Mouse (Mus musculus): ENCODE measurements around the gene Mthfd1l. TPM values are rescaled to one million over a fixed set of nuclear protein-coding genes. Genes with fewer than 3 reads are reported as not detected.

The Mthfd1l gene
- total and polyA plus RNA-seq, 3 experiments: 53.4 to 237 (median 89.6) TPM

- H3K27me3 ChIP-seq (ENCODE audit: insufficient read depth, low read length): peaks cover 9% of the 10 kb centered on the region; the same call in 1 of the 2 replicates
- TF ChIP-seq POLR2AphosphoS5 (IDR thresholded peaks at IDR 0.05; ENCODE audit: insufficient replicate concordance, low read depth, low read length): no peak
- no peak for TF ChIP-seq CTCF (IDR thresholded peaks at IDR 0.05; ENCODE audit: low read depth, low read length)
- TF ChIP-seq GATA1 (IDR thresholded peaks at IDR 0.05; ENCODE audit: borderline replicate concordance, low read length): no peak
- no peak for TF ChIP-seq GATA2 (IDR thresholded peaks at IDR 0.05; ENCODE audit: borderline replicate concordance, low read depth, low read length)
- TF ChIP-seq TAL1 (conservative IDR thresholded peaks at IDR 0.05; ENCODE audit: low read depth, low read length): no peak
- DNase-seq (ENCODE audit: low spot score) (no peak), ATAC-seq (ENCODE audit: extremely low read depth, insufficient number of reproducible peaks, low FRiP score, poor library complexity, severe bottlenecking) (no peak)
- no peak overlapping the region for H3K4me3 ChIP-seq (ENCODE audit: low read depth, low read length)
- H3K36me3 ChIP-seq (replicated peaks): no peaks in the 10 kb centered on the region
- no peaks in the 10 kb centered on the region for H3K4me1 ChIP-seq (ENCODE audit: insufficient read depth, low read depth, low read length)
- no peaks in the 10 kb centered on the region for H3K9me3 ChIP-seq (replicated peaks)
Measured at GRCm38 (mm10) chr10:3940596-3940975, 32.3 kb upstream of the Mthfd1l start.

DNA sequence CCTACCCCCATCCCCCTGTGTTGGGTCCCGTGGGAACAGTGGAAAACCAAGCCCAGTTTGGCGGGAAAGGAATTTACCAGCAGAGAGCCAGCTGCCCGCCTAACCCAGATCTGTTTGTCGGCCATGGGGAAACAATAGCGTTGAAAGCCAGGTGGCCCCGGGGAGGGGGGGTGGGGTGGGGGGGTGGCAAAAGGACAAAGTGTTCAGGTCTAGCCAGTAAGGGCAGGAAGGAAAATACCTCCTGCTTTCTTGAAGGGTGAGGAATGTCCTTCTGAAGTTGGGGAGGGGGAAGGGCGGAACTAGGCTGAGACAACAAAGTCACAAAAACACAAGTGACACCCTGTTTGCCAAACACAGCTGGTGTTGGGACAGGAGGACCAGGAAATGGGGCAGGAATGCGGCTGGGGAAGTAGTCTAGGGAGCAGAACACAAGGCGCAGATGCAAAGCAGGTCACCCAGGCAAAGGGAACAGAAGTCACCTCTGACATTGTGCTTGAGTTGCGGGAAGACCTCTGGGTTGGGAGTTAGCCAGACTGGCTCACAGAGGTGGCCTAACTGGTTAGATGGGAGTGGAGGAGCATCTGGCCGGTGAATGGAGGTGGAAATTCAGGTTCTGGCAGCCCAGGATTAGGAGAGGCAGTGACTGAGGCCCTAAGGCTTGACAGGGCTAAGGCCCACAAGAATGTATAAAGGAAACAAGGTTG lies 31.7 kb upstream of the Mthfd1l start:
- no peak for ATAC-seq (ENCODE audit: extremely low read depth, insufficient number of reproducible peaks, low FRiP score, poor library complexity, severe bottlenecking)
- Histone ChIP-seq H3K4me3 (ENCODE audit: low read depth, low read length) (no peak overlapping the region), H3K9me3 (replicated peaks) (no peaks in the 10 kb centered on the region), H3K4me1 (ENCODE audit: insufficient read depth, low read depth, low read length) (no peaks in the 10 kb centered on the region), H3K27me3 (ENCODE audit: insufficient read depth, low read length) (peaks cover 9% of the 10 kb centered on the region; the same call in 1 of the 2 replicates), H3K36me3 (replicated peaks) (no peaks in the 10 kb centered on the region)
- DNase-seq (ENCODE audit: low spot score): no peak
- TF ChIP-seq POLR2AphosphoS5 (IDR thresholded peaks at IDR 0.05; ENCODE audit: insufficient replicate concordance, low read depth, low read length): no peak
- no peak for TF ChIP-seq CTCF (IDR thresholded peaks at IDR 0.05; ENCODE audit: low read depth, low read length)
- TF ChIP-seq GATA1 (IDR thresholded peaks at IDR 0.05; ENCODE audit: borderline replicate concordance, low read length): no peak
- no peak for TF ChIP-seq GATA2 (IDR thresholded peaks at IDR 0.05; ENCODE audit: borderline replicate concordance, low read depth, low read length)

DNA sequence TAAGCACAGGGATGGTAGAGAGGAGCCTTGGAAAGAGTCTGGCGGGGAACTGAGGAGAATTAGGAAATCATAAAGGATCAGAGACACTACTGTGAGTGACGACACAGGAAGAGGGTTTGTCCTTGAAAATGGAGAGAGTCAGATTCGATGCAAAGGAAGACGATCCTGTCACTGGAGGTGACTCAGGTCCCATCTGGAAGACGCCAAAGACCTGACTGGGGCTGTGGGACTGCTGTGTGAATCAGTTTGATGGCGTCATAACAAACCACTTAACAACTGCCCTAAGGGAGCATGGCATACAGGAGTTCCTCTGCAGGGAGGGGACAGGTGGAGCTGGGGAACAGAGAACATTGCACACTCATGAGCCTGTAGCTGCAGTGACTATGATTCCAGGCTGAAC lies 30.6 kb upstream of the Mthfd1l start:
- H3K4me3 ChIP-seq (ENCODE audit: low read depth, low read length): no peak overlapping the region
- DNase-seq (ENCODE audit: low spot score) (no peak), ATAC-seq (ENCODE audit: extremely low read depth, insufficient number of reproducible peaks, low FRiP score, poor library complexity, severe bottlenecking) (no peak)
- TF ChIP-seq TAL1 (conservative IDR thresholded peaks at IDR 0.05; ENCODE audit: low read depth, low read length) (no peak), CTCF (IDR thresholded peaks at IDR 0.05; ENCODE audit: low read depth, low read length) (no peak), GATA2 (IDR thresholded peaks at IDR 0.05; ENCODE audit: borderline replicate concordance, low read depth, low read length) (no peak), POLR2AphosphoS5 (IDR thresholded peaks at IDR 0.05; ENCODE audit: insufficient replicate concordance, low read depth, low read length) (no peak), GATA1 (IDR thresholded peaks at IDR 0.05; ENCODE audit: borderline replicate concordance, low read length) (no peak)
- H3K4me1 ChIP-seq (ENCODE audit: insufficient read depth, low read depth, low read length): no peaks in the 10 kb centered on the region
- H3K27me3 ChIP-seq (ENCODE audit: insufficient read depth, low read length): peaks cover 9% of the 10 kb centered on the region; the same call in 1 of the 2 replicates
- H3K36me3 ChIP-seq (replicated peaks): no peaks in the 10 kb centered on the region
- no peaks in the 10 kb centered on the region for H3K9me3 ChIP-seq (replicated peaks)

- TF ChIP-seq GATA1 (IDR thresholded peaks at IDR 0.05; ENCODE audit: borderline replicate concordance, low read length) (no peak), GATA2 (IDR thresholded peaks at IDR 0.05; ENCODE audit: borderline replicate concordance, low read depth, low read length) (no peak), POLR2AphosphoS5 (IDR thresholded peaks at IDR 0.05; ENCODE audit: insufficient replicate concordance, low read depth, low read length) (no peak), TAL1 (conservative IDR thresholded peaks at IDR 0.05; ENCODE audit: low read depth, low read length) (no peak), CTCF (IDR thresholded peaks at IDR 0.05; ENCODE audit: low read depth, low read length) (peak; percentile 30; the same call in 1 of the 2 replicates)
- no peaks in the 10 kb centered on the region for H3K9me3 ChIP-seq (replicated peaks)
- ATAC-seq (ENCODE audit: extremely low read depth, insufficient number of reproducible peaks, low FRiP score, poor library complexity, severe bottlenecking) (peak; percentile 45; the same call in 1 of the 2 replicates), DNase-seq (ENCODE audit: low spot score) (peak; percentile 21)
- H3K4me1 ChIP-seq (ENCODE audit: insufficient read depth, low read depth, low read length): no peaks in the 10 kb centered on the region
- peaks cover 10% of the 10 kb centered on the region; the same call in 1 of the 2 replicates for H3K27me3 ChIP-seq (ENCODE audit: insufficient read depth, low read length)
- no peaks in the 10 kb centered on the region for H3K36me3 ChIP-seq (replicated peaks)
- H3K4me3 ChIP-seq (ENCODE audit: low read depth, low read length): no peak overlapping the region
Measured at GRCm38 (mm10) chr10:3943492-3944395, 29.2 kb upstream of the Mthfd1l start.

DNA sequence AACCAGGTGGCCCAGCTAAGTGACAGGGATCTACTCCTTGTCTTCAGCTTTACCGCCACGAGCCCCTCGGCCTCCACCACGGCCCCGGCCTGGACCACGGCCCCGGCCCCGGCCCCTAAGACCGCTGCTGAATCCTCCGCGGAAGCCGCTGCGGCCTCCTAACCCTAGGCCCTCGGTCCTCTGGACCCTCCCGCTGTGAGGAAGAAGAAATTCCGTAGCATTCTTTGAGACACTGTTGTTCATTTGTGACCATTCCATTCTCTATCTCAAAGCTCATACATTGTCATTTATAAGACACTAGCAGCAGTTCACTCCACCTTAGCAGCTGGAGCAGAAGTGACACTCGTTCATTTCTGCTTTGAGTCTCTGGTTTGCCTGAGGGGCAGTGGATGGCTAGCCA lies 26.0 kb upstream of the Mthfd1l start:
- Histone ChIP-seq H3K4me3 (ENCODE audit: low read depth, low read length) (no peak overlapping the region), H3K27me3 (ENCODE audit: insufficient read depth, low read length) (peaks cover 7% of the 10 kb centered on the region; the same call in 1 of the 2 replicates), H3K36me3 (replicated peaks) (no peaks in the 10 kb centered on the region), H3K4me1 (ENCODE audit: insufficient read depth, low read depth, low read length) (no peaks in the 10 kb centered on the region), H3K9me3 (replicated peaks) (no peaks in the 10 kb centered on the region)
- ATAC-seq (ENCODE audit: extremely low read depth, insufficient number of reproducible peaks, low FRiP score, poor library complexity, severe bottlenecking) (no peak), DNase-seq (ENCODE audit: low spot score) (no peak)
- TF ChIP-seq POLR2AphosphoS5 (IDR thresholded peaks at IDR 0.05; ENCODE audit: insufficient replicate concordance, low read depth, low read length) (no peak), TAL1 (conservative IDR thresholded peaks at IDR 0.05; ENCODE audit: low read depth, low read length) (no peak), GATA2 (IDR thresholded peaks at IDR 0.05; ENCODE audit: borderline replicate concordance, low read depth, low read length) (no peak), CTCF (IDR thresholded peaks at IDR 0.05; ENCODE audit: low read depth, low read length) (no peak), GATA1 (IDR thresholded peaks at IDR 0.05; ENCODE audit: borderline replicate concordance, low read length) (no peak)

DNA sequence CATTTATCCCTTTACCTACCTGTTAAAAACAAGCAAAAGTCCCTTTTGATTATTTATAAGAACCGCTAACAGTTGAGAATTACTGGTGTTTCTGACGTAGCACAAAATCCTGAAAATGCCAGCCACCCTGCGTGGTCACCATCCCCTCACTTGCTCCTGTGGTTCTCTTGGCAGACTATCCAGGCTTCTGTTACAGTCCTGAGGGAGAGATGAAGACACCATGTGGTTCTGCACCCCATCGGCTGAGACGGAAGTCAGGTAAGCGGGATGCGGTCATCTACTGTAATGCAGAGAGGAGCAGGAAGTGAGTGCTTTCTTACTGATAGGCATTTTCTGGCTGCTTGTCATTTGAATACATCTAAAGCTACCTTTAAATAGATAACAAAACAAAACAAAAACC lies 25.6 kb upstream of the Mthfd1l start:
- H3K4me1 ChIP-seq (ENCODE audit: insufficient read depth, low read depth, low read length): no peaks in the 10 kb centered on the region
- no peak overlapping the region for H3K4me3 ChIP-seq (ENCODE audit: low read depth, low read length)
- no peaks in the 10 kb centered on the region for H3K36me3 ChIP-seq (replicated peaks)
- DNase-seq (ENCODE audit: low spot score) (no peak), ATAC-seq (ENCODE audit: extremely low read depth, insufficient number of reproducible peaks, low FRiP score, poor library complexity, severe bottlenecking) (no peak)
- TF ChIP-seq CTCF (IDR thresholded peaks at IDR 0.05; ENCODE audit: low read depth, low read length) (no peak), TAL1 (conservative IDR thresholded peaks at IDR 0.05; ENCODE audit: low read depth, low read length) (no peak), GATA2 (IDR thresholded peaks at IDR 0.05; ENCODE audit: borderline replicate concordance, low read depth, low read length) (no peak), GATA1 (IDR thresholded peaks at IDR 0.05; ENCODE audit: borderline replicate concordance, low read length) (no peak)
- peaks cover 9% of the 10 kb centered on the region for H3K27me3 ChIP-seq (ENCODE audit: insufficient read depth, low read length)
- H3K9me3 ChIP-seq (replicated peaks): no peaks in the 10 kb centered on the region
